Mouse (Mus musculus) MEL (cell line): ENCODE data around the gene Sebox.

Source experiments
- CTCF ChIP-seq, 3 experiments: IDR thresholded peaks in 2 of 3; conservative IDR thresholded peaks in 1 of 3; 2 replicates each; pipeline ENCODE4 v1.5.1; 2011 to 2012; ENCODE audit warnings: low read length in 3 of 3, low read depth in 2 of 3, mild to moderate bottlenecking in 2 of 3, improper control_type of control experiment in 1 of 3, inconsistent platforms in 1 of 3, mixed read lengths in 1 of 3, moderate library complexity in 1 of 3; ENCODE audit not compliant: control insufficient read depth in 1 of 3, insufficient read depth in 1 of 3, poor library complexity in 1 of 3, severe bottlenecking in 1 of 3
- EP300 ChIP-seq, 2 experiments: IDR thresholded peaks; 2 replicates each; pipeline ENCODE4 v1.6.1; 2011; ENCODE audit warnings: improper control_type of control experiment in 2 of 2, low read length in 2 of 2, low read depth in 1 of 2, mild to moderate bottlenecking in 1 of 2
- MAX ChIP-seq: IDR thresholded peaks from 2 replicates; pipeline ENCODE4 v1.6.1; 2011; ENCODE audit warnings: low read length, improper control_type of control experiment

DNA sequence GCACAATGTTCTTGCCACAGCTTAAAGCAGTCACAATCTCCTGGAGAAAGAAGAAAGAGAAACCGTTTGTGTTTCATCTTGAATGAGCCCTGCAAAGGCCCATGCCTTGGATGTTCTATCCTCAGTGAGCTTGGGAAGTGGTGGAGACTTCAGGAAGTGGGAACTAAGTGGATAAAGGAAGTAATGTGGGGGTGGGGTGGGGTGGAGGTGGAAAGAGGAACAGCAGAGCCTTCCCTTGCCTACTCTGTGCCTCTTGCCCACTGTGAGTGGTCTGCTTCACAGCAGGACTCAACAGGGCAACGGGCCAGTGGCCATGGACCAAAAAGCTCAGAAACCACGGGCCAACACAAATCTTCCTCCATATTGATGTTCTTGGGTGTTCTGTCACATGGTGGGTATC, 28.0 kb upstream of the Sebox start:
- TF ChIP-seq CTCF (IDR thresholded peaks at IDR 0.05 in 2 of 3, conservative IDR thresholded peaks at IDR 0.05 in 1 of 3; ENCODE audit: control insufficient read depth in 1 of 3, insufficient read depth in 1 of 3, low read depth in 2 of 3, low read length in 3 of 3, poor library complexity in 1 of 3, severe bottlenecking in 1 of 3) (no peak), MAX (no peak), EP300 (IDR thresholded peaks at IDR 0.05; ENCODE audit: low read depth in 1 of 2, low read length in 2 of 2) (no peak)
